Mouse (Mus musculus) hindbrain, embryonic 11.5 days (tissue): ENCODE results near the gene Pidd1. TPM values are rescaled to one million over a fixed set of nuclear protein-coding genes. Genes with fewer than 3 reads are reported as not detected.
A peak's percentile ranks its signal among the peaks of the same experiment; 100 is the strongest.

ENCODE experiments used
- ATAC-seq: fragments of 200-750 bp; cut with Nextera tagmentation; 2 replicates; pipeline ENCODE4 v1.8.0; 2017; ENCODE audit warnings: mild to moderate bottlenecking, moderate TSS enrichment, moderate library complexity; ENCODE audit not compliant: low FRiP score
- DNase-seq: peaks from one replicate; pipeline ENCODE4 v3.0.0-alpha.2; 2015; ENCODE audit warnings: low spot score
- H3K27ac ChIP-seq: fragments of 300-500 bp; sonication (generic); 2 replicates; pipeline ENCODE4 v1.5.1; 2014; ENCODE audit warnings: mild to moderate bottlenecking, low read depth, low read length
- H3K27me3 ChIP-seq: fragments of 300-500 bp; sonication (generic); 2 replicates; pipeline ENCODE4 v1.6.1; 2014; ENCODE audit warnings: mild to moderate bottlenecking, low read length, moderate library complexity, mixed read lengths; ENCODE audit not compliant: control insufficient read depth, insufficient read depth
- H3K36me3 ChIP-seq: fragments of 300-500 bp; sonication (generic); 2 replicates; pipeline ENCODE4 v1.6.1; 2014; ENCODE audit warnings: mild to moderate bottlenecking, low read length, moderate library complexity, mixed read lengths; ENCODE audit not compliant: control insufficient read depth, insufficient read depth
- H3K4me1 ChIP-seq: fragments of 300-500 bp; sonication (generic); replicated peaks from 2 replicates; pipeline ENCODE4 v1.6.1; 2014; ENCODE audit warnings: low read length, mixed read lengths; ENCODE audit not compliant: control insufficient read depth, insufficient read depth
- H3K4me2 ChIP-seq: fragments of 300-500 bp; sonication (generic); replicated peaks from 2 replicates; pipeline ENCODE4 v1.6.1; 2014; ENCODE audit warnings: mild to moderate bottlenecking, low read depth, low read length
- H3K4me3 ChIP-seq: fragments of 300-500 bp; sonication (generic); 2 replicates; pipeline ENCODE4 v1.5.1; 2014; ENCODE audit warnings: low read depth, low read length
- H3K9ac ChIP-seq: fragments of 300-500 bp; sonication (generic); 2 replicates; pipeline ENCODE4 v1.6.1; 2014; ENCODE audit warnings: low read depth, low read length
- H3K9me3 ChIP-seq: fragments of 300-500 bp; sonication (generic); 2 replicates; pipeline ENCODE4 v1.6.1; 2016; ENCODE audit warnings: low read length; ENCODE audit not compliant: control insufficient read depth
- WGBS: fragments of 180-500 bp; shearing (Covaris S2); extraction: QIAGEN DNeasy Blood & Tissue Kit; methylation state at CpG from one replicate; pipeline ENCODE4 v1.1.7; 2014; 5-methylcytosine and 5-hydroxymethylcytosine counted together
- polyA plus RNA-seq: library from polyadenylated mRNA; unstranded; fragments of >200 nt; fragmentation: Nextera tagmentation; extraction: Ambion mirVana; gene quantifications from 2 replicates; pipeline ENCODE4 v1.2.1, GENCODE M21; 2014

Pidd1 gene
- polyA plus RNA-seq, 1 experiment from 2014 or later = 8.6 TPM

- Histone ChIP-seq H3K36me3 (no peaks in the 10 kb centered on the region), H3K9me3 (no peaks in the 10 kb centered on the region), H3K27ac (no peak overlapping the region), H3K4me1 (peaks cover 5% of the 10 kb centered on the region; the same call in 1 of the 2 replicates), H3K4me3 (peak overlapping the region; percentile 62; the same call in 1 of the 2 replicates), H3K9ac (no peak overlapping the region), H3K4me2 (no peak overlapping the region), H3K27me3 (peaks cover 14% of the 10 kb centered on the region)
- DNase-seq = no peak
- WGBS = 78% methylated on average over 6 of the region's 6 CpGs
- ATAC-seq = no peak
Measured at GRCm38 (mm10) chr7:141483114-141483653, 39.4 kb upstream of the Pidd1 start.

- Histone ChIP-seq H3K9me3 (no peaks in the 10 kb centered on the region), H3K9ac (peak overlapping the region; percentile 62), H3K36me3 (no peaks in the 10 kb centered on the region), H3K27ac (peak overlapping the region; percentile 17; the same call in 1 of the 2 replicates), H3K27me3 (peaks cover 14% of the 10 kb centered on the region), H3K4me2 (peak overlapping the region; percentile 99), H3K4me3 (peak overlapping the region; percentile 62), H3K4me1 (peaks cover 5% of the 10 kb centered on the region; the same call in 1 of the 2 replicates)
- ATAC-seq (0 out of 2 replicates have a peak, but pooled peaks have one; percentile 4), DNase-seq (no peak)
- 7% methylated on average over 11 of the region's 11 CpGs for WGBS
Measured at GRCm38 (mm10) chr7:141482531-141483024, 38.8 kb upstream of the Pidd1 start.

GRCm38 (mm10) chr7:141481498-141482401 is 37.9 kb upstream of the Pidd1 start:
- Histone ChIP-seq H3K9ac (peak overlapping the region; percentile 62), H3K9me3 (no peaks in the 10 kb centered on the region), H3K4me2 (peak overlapping the region; percentile 99), H3K27me3 (peaks cover 16% of the 10 kb centered on the region), H3K36me3 (no peaks in the 10 kb centered on the region), H3K4me1 (peaks cover 5% of the 10 kb centered on the region; the same call in 1 of the 2 replicates), H3K4me3 (peak overlapping the region; percentile 62), H3K27ac (peak overlapping the region; percentile 17; the same call in 1 of the 2 replicates)
- DNase-seq (peak; percentile 77), ATAC-seq (peak; percentile 69)
- under 1% methylated on average over 68 of the region's 81 CpGs for WGBS

GRCm38 (mm10) chr7:141480842-141481497 is 37.1 kb upstream of the Pidd1 start:
- peak; percentile 82 for DNase-seq
- Histone ChIP-seq H3K4me3 (peak overlapping the region; percentile 62), H3K27ac (no peak overlapping the region), H3K27me3 (peaks cover 23% of the 10 kb centered on the region), H3K4me1 (peaks cover 5% of the 10 kb centered on the region; the same call in 1 of the 2 replicates), H3K9me3 (no peaks in the 10 kb centered on the region), H3K4me2 (peak overlapping the region; percentile 99), H3K36me3 (no peaks in the 10 kb centered on the region), H3K9ac (no peak overlapping the region)
- WGBS = 12% methylated on average over 10 of the region's 10 CpGs
- peak; percentile 36; the same call in 1 of the 2 replicates for ATAC-seq

- H3K27ac ChIP-seq = no peak overlapping the region
- H3K9ac ChIP-seq = no peak overlapping the region
- DNase-seq = no peak
- ATAC-seq = no peak
- no peaks in the 10 kb centered on the region for H3K36me3 ChIP-seq
- no peak overlapping the region for H3K4me3 ChIP-seq
- H3K4me1 ChIP-seq = peaks cover 9% of the 10 kb centered on the region; the same call in 1 of the 2 replicates
- no peaks in the 10 kb centered on the region for H3K9me3 ChIP-seq
- WGBS = 80% methylated on average over 5 of the region's 5 CpGs
- peaks cover 23% of the 10 kb centered on the region for H3K27me3 ChIP-seq
- no peak overlapping the region for H3K4me2 ChIP-seq
Measured at GRCm38 (mm10) chr7:141478270-141478748, 34.5 kb upstream of the Pidd1 start.

GRCm38 (mm10) chr7:141477578-141478269 is 33.9 kb upstream of the Pidd1 start:
- peaks cover 9% of the 10 kb centered on the region; the same call in 1 of the 2 replicates for H3K4me1 ChIP-seq
- no peak overlapping the region for H3K4me3 ChIP-seq
- no peak overlapping the region for H3K27ac ChIP-seq
- DNase-seq (no peak), ATAC-seq (no peak)
- H3K9ac ChIP-seq = no peak overlapping the region
- no peak overlapping the region for H3K4me2 ChIP-seq
- H3K27me3 ChIP-seq = peaks cover 17% of the 10 kb centered on the region
- no peaks in the 10 kb centered on the region for H3K9me3 ChIP-seq
- WGBS = 65% methylated on average over 4 of the region's 4 CpGs
- no peaks in the 10 kb centered on the region for H3K36me3 ChIP-seq

GRCm38 (mm10) chr7:141476981-141477370 is 33.2 kb upstream of the Pidd1 start:
- H3K27me3 ChIP-seq = peaks cover 11% of the 10 kb centered on the region
- peak overlapping the region; percentile 39; the same call in 1 of the 2 replicates for H3K27ac ChIP-seq
- DNase-seq (no peak), ATAC-seq (no peak)
- H3K36me3 ChIP-seq = no peaks in the 10 kb centered on the region
- H3K4me1 ChIP-seq = peaks cover 9% of the 10 kb centered on the region; the same call in 1 of the 2 replicates
- WGBS = 17% methylated on average over 7 of the region's 7 CpGs
- H3K4me2 ChIP-seq = no peak overlapping the region
- H3K9me3 ChIP-seq = no peaks in the 10 kb centered on the region
- no peak overlapping the region for H3K4me3 ChIP-seq
- no peak overlapping the region for H3K9ac ChIP-seq
